Mouse (Mus musculus) embryonic facial prominence, embryonic 14.5 days (tissue): ENCODE data around the gene Ralgapa2. TPM values are rescaled to one million over a fixed set of nuclear protein-coding genes. Genes with fewer than 3 reads are reported as not detected.

ENCODE experiments used
- ATAC-seq: fragments of 200-750 bp; cut with Nextera tagmentation; 2 replicates; pipeline ENCODE4 v1.8.0; 2017; ENCODE audit warnings: low read depth, moderate number of reproducible peaks, moderate TSS enrichment
- DNase-seq: peaks from one replicate; pipeline ENCODE4 v3.0.0-alpha.2; 2015; ENCODE audit warnings: low spot score
- H3K27ac ChIP-seq: fragments of 300-500 bp; sonication (generic); replicated peaks from 2 replicates; pipeline ENCODE4 v1.5.1; 2014; ENCODE audit warnings: low read depth, mild to moderate bottlenecking, low read length, moderate library complexity
- H3K27me3 ChIP-seq: fragments of 300-500 bp; sonication (generic); replicated peaks from 2 replicates; pipeline ENCODE4 v1.6.1; 2014; ENCODE audit warnings: low read length; ENCODE audit not compliant: control insufficient read depth, insufficient read depth
- H3K36me3 ChIP-seq: fragments of 300-500 bp; sonication (generic); 2 replicates; pipeline ENCODE4 v1.6.1; 2014; ENCODE audit warnings: low read length, mixed read lengths; ENCODE audit not compliant: control insufficient read depth, insufficient read depth
- H3K4me1 ChIP-seq: fragments of 300-500 bp; sonication (generic); 2 replicates; pipeline ENCODE4 v1.6.1; 2014; ENCODE audit warnings: antibody characterized with exemption, low read length; ENCODE audit not compliant: control insufficient read depth, insufficient read depth
- H3K4me2 ChIP-seq: fragments of 300-500 bp; sonication (generic); 2 replicates; pipeline ENCODE4 v1.6.1; 2014; ENCODE audit warnings: low read depth, mild to moderate bottlenecking, low read length, moderate library complexity, mixed read lengths
- H3K4me3 ChIP-seq: fragments of 300-500 bp; sonication (generic); 2 replicates; pipeline ENCODE4 v1.5.1; 2014; ENCODE audit warnings: low read depth, mild to moderate bottlenecking, low read length
- H3K9ac ChIP-seq: fragments of 300-500 bp; sonication (generic); 2 replicates; pipeline ENCODE4 v1.6.1; 2014; ENCODE audit warnings: low read depth, mild to moderate bottlenecking, low read length, moderate library complexity, mixed read lengths
- H3K9me3 ChIP-seq: fragments of 300-500 bp; sonication (generic); 2 replicates; pipeline ENCODE4 v1.6.1; 2016; ENCODE audit warnings: low read length; ENCODE audit not compliant: control insufficient read depth
- WGBS: fragments of 180-500 bp; shearing (Covaris S2); extraction: QIAGEN DNeasy Blood & Tissue Kit; methylation state at CpG from one replicate; pipeline ENCODE4 v1.1.7; 2014; 5-methylcytosine and 5-hydroxymethylcytosine counted together
- polyA plus RNA-seq: library from polyadenylated mRNA; unstranded; fragments of >200 nt; fragmentation: Nextera tagmentation; extraction: Ambion mirVana; gene quantifications from 2 replicates; pipeline ENCODE4 v1.2.1, GENCODE M21; 2014

Gene Ralgapa2
- polyA plus RNA-seq, 1 experiment from 2014 or later, result 6.3 TPM

GRCm38 (mm10) chr2:146279430-146280220 lies 232.5 kb downstream of the Ralgapa2 start:
- WGBS, result 45% methylated on average over 24 of the region's 24 CpGs
- Histone ChIP-seq H3K4me2 (peak overlapping the region; percentile 23; the same call in 1 of the 2 replicates), H3K9ac (peak overlapping the region; percentile 30), H3K27ac (no peak overlapping the region), H3K9me3 (no peaks in the 10 kb centered on the region), H3K4me1 (peaks cover 6% of the 10 kb centered on the region; the same call in 1 of the 2 replicates), H3K36me3 (no peaks in the 10 kb centered on the region), H3K4me3 (no peak overlapping the region), H3K27me3 (no peaks in the 10 kb centered on the region)
- DNase-seq (peak; percentile 34), ATAC-seq (peak; percentile 81)

GRCm38 (mm10) chr2:146278381-146278780 lies 233.8 kb downstream of the Ralgapa2 start:
- 42% methylated on average over 5 of the region's 5 CpGs for WGBS
- Histone ChIP-seq H3K27me3 (no peaks in the 10 kb centered on the region), H3K4me1 (peaks cover 6% of the 10 kb centered on the region; the same call in 1 of the 2 replicates), H3K9ac (no peak overlapping the region), H3K27ac (no peak overlapping the region), H3K9me3 (no peaks in the 10 kb centered on the region), H3K4me2 (no peak overlapping the region), H3K36me3 (no peaks in the 10 kb centered on the region), H3K4me3 (no peak overlapping the region)
- ATAC-seq (no peak), DNase-seq (no peak)

- Histone ChIP-seq H3K4me3 (no peak overlapping the region), H3K27me3 (no peaks in the 10 kb centered on the region), H3K4me1 (no peaks in the 10 kb centered on the region), H3K27ac (no peak overlapping the region), H3K9me3 (no peaks in the 10 kb centered on the region), H3K4me2 (no peak overlapping the region), H3K36me3 (no peaks in the 10 kb centered on the region), H3K9ac (no peak overlapping the region)
- DNase-seq, result no peak
- WGBS, result 70% methylated on average over 3 of the region's 3 CpGs
- ATAC-seq, result no peak
Measured at GRCm38 (mm10) chr2:146266539-146266938, 245.6 kb downstream of the Ralgapa2 start.

- Histone ChIP-seq H3K4me2 (no peak overlapping the region), H3K36me3 (no peaks in the 10 kb centered on the region), H3K9ac (no peak overlapping the region), H3K27ac (no peak overlapping the region), H3K4me3 (no peak overlapping the region), H3K9me3 (no peaks in the 10 kb centered on the region), H3K4me1 (no peaks in the 10 kb centered on the region), H3K27me3 (no peaks in the 10 kb centered on the region)
- WGBS, result 60% methylated on average over 4 of the region's 4 CpGs
- ATAC-seq, result no peak
- no peak for DNase-seq
Measured at GRCm38 (mm10) chr2:146265045-146265444, 247.1 kb downstream of the Ralgapa2 start.

GRCm38 (mm10) chr2:146262966-146263365 lies 249.2 kb downstream of the Ralgapa2 start:
- Histone ChIP-seq H3K36me3 (no peaks in the 10 kb centered on the region), H3K9ac (no peak overlapping the region), H3K4me2 (no peak overlapping the region), H3K4me1 (0 out of 2 replicates have a peak, but pooled peaks cover 4% of the 10 kb centered on the region), H3K9me3 (no peaks in the 10 kb centered on the region), H3K27ac (no peak overlapping the region), H3K4me3 (no peak overlapping the region), H3K27me3 (no peaks in the 10 kb centered on the region)
- DNase-seq, result no peak
- ATAC-seq, result no peak

GRCm38 (mm10) chr2:146262215-146262614 lies 249.9 kb downstream of the Ralgapa2 start:
- no peaks in the 10 kb centered on the region for H3K27me3 ChIP-seq
- H3K4me2 ChIP-seq, result no peak overlapping the region
- H3K9ac ChIP-seq, result no peak overlapping the region
- H3K4me1 ChIP-seq, result 0 out of 2 replicates have a peak, but pooled peaks cover 4% of the 10 kb centered on the region
- H3K4me3 ChIP-seq, result no peak overlapping the region
- ATAC-seq, result peak; percentile 54; the same call in 1 of the 2 replicates
- 45% methylated on average over 10 of the region's 10 CpGs for WGBS
- no peak overlapping the region for H3K27ac ChIP-seq
- no peaks in the 10 kb centered on the region for H3K36me3 ChIP-seq
- H3K9me3 ChIP-seq, result no peaks in the 10 kb centered on the region
- peak; percentile 50 for DNase-seq

GRCm38 (mm10) chr2:146261146-146261545 lies 251.0 kb downstream of the Ralgapa2 start:
- Histone ChIP-seq H3K9me3 (no peaks in the 10 kb centered on the region), H3K4me3 (no peak overlapping the region), H3K27ac (no peak overlapping the region), H3K4me2 (no peak overlapping the region), H3K4me1 (0 out of 2 replicates have a peak, but pooled peaks cover 4% of the 10 kb centered on the region), H3K36me3 (no peaks in the 10 kb centered on the region), H3K27me3 (no peaks in the 10 kb centered on the region), H3K9ac (no peak overlapping the region)
- 71% methylated on average over 4 of the region's 4 CpGs for WGBS
- DNase-seq (no peak), ATAC-seq (no peak)

- DNase-seq (no peak), ATAC-seq (no peak)
- H3K27ac ChIP-seq, result no peak overlapping the region
- H3K27me3 ChIP-seq, result no peaks in the 10 kb centered on the region
- no peak overlapping the region for H3K9ac ChIP-seq
- H3K4me3 ChIP-seq, result no peak overlapping the region
- H3K4me2 ChIP-seq, result no peak overlapping the region
- H3K36me3 ChIP-seq, result no peaks in the 10 kb centered on the region
- no peaks in the 10 kb centered on the region for H3K9me3 ChIP-seq
- H3K4me1 ChIP-seq, result 0 out of 2 replicates have a peak, but pooled peaks cover 4% of the 10 kb centered on the region
- WGBS, result 41% methylated on average over 18 of the region's 18 CpGs
Measured at GRCm38 (mm10) chr2:146259787-146260560, 252.2 kb downstream of the Ralgapa2 start.
